Mouse (Mus musculus) thymus, adult 2 months (tissue): ENCODE measurements around the gene Sys1. TPM values are rescaled to one million over a fixed set of nuclear protein-coding genes. Genes with fewer than 3 reads are reported as not detected.
A peak's percentile ranks its signal among the peaks of the same experiment; 100 is the strongest.

Experiments used
- DNase-seq: peaks from one replicate; pipeline ENCODE4 v3.0.0; 2021
- H3K27ac ChIP-seq: fragments of 200-500 bp; 2 replicates; pipeline ENCODE4 v1.5.1; 2012; ENCODE audit warnings: low read length, control low read depth; ENCODE audit not compliant: control insufficient read depth, insufficient read depth
- H3K27me3 ChIP-seq: fragments of 200-500 bp; 2 replicates; pipeline ENCODE4 v1.6.1; 2012; ENCODE audit warnings: mild to moderate bottlenecking, low read length, moderate library complexity, mixed read lengths; ENCODE audit not compliant: control insufficient read depth, insufficient read depth
- H3K36me3 ChIP-seq: fragments of 200-500 bp; 2 replicates; pipeline ENCODE4 v1.6.1; 2012; ENCODE audit warnings: mild to moderate bottlenecking, low read length, moderate library complexity; ENCODE audit not compliant: control insufficient read depth, insufficient read depth
- H3K4me1 ChIP-seq: fragments of 200-500 bp; replicated peaks from 2 replicates; pipeline ENCODE4 v1.6.1; 2012; ENCODE audit warnings: low read length; ENCODE audit not compliant: control insufficient read depth, insufficient read depth
- H3K4me3 ChIP-seq: fragments of 200-500 bp; 2 replicates; pipeline ENCODE4 v1.5.1; 2012; ENCODE audit warnings: mild to moderate bottlenecking, low read length, control low read depth, moderate library complexity; ENCODE audit not compliant: control insufficient read depth, insufficient read depth
- CTCF ChIP-seq: fragments of 200-500 bp; IDR thresholded peaks from 2 replicates; pipeline ENCODE4 v1.5.1; 2012; ENCODE audit warnings: mild to moderate bottlenecking, control low read depth, low read length, moderate library complexity, borderline replicate concordance; ENCODE audit not compliant: control insufficient read depth, poor library complexity, insufficient read depth; ENCODE audit errors: extremely low read depth
- POLR2A ChIP-seq: fragments of 200-500 bp; IDR thresholded peaks from 2 replicates; pipeline ENCODE4 v1.6.1; 2012; ENCODE audit warnings: mild to moderate bottlenecking, low read length, control low read depth, moderate library complexity; ENCODE audit not compliant: control insufficient read depth, poor library complexity, insufficient read depth; ENCODE audit errors: extremely low read depth
- WGBS: fragments of 180-500 bp; shearing (Covaris S2); methylation state at CpG from one replicate; pipeline ENCODE4 v1.1.7; 2018; 5-methylcytosine and 5-hydroxymethylcytosine counted together
- polyA plus RNA-seq: library from polyadenylated mRNA; depleted of rRNA; stranded (reverse); fragments of >200 nt; gene quantifications from 2 replicates; pipeline ENCODE4 v1.2.3, GENCODE M21; 2012

Gene Sys1
- polyA plus RNA-seq, 1 experiment: 183 TPM

GRCm38 (mm10) chr2:164443460-164444000, 13.2 kb upstream of the Sys1 start, which contains the start of gene Sdc4:
Gene Sdc4 (minus strand): TSS chr2:164443887.
- Histone ChIP-seq H3K36me3 (no peaks in the 10 kb centered on the region), H3K4me1 (peaks cover 31% of the 10 kb centered on the region), H3K27me3 (peaks cover 6% of the 10 kb centered on the region; the same call in 1 of the 2 replicates), H3K4me3 (peak within 1 kb of the TSS; percentile 54), H3K27ac (no peak within 1 kb of the TSS)
- TF ChIP-seq POLR2A (no peak), CTCF (no peak)
- DNase-seq: no peak
- WGBS: 30% methylated on average over 18 of the region's 18 CpGs

- Histone ChIP-seq H3K36me3 (no peaks in the 10 kb centered on the region), H3K27ac (no peak overlapping the region), H3K4me3 (no peak overlapping the region), H3K27me3 (peaks cover 6% of the 10 kb centered on the region; the same call in 1 of the 2 replicates), H3K4me1 (peaks cover 31% of the 10 kb centered on the region)
- DNase-seq: no peak
- no peak for TF ChIP-seq POLR2A
- TF ChIP-seq CTCF: no peak
- 92% methylated on average over 2 of the region's 2 CpGs for WGBS
These were observed 12.1 kb upstream of the Sys1 start for GRCm38 (mm10) chr2:164444701-164445100.

GRCm38 (mm10) chr2:164445399-164446085, 11.2 kb upstream of the Sys1 start:
- no peak for TF ChIP-seq POLR2A
- TF ChIP-seq CTCF: no peak
- H3K27ac ChIP-seq: no peak overlapping the region
- H3K4me1 ChIP-seq: peaks cover 23% of the 10 kb centered on the region
- H3K4me3 ChIP-seq: no peak overlapping the region
- WGBS: 89% methylated on average over 3 of the region's 3 CpGs
- peaks cover 6% of the 10 kb centered on the region; the same call in 1 of the 2 replicates for H3K27me3 ChIP-seq
- DNase-seq: no peak
- no peaks in the 10 kb centered on the region for H3K36me3 ChIP-seq

GRCm38 (mm10) chr2:164446086-164446469, 10.7 kb upstream of the Sys1 start:
- H3K36me3 ChIP-seq: no peaks in the 10 kb centered on the region
- no peak for DNase-seq
- TF ChIP-seq CTCF (no peak), POLR2A (no peak)
- no peak overlapping the region for H3K4me3 ChIP-seq
- no peak overlapping the region for H3K27ac ChIP-seq
- WGBS: 82% methylated on average over 3 of the region's 3 CpGs
- H3K27me3 ChIP-seq: peaks cover 6% of the 10 kb centered on the region; the same call in 1 of the 2 replicates
- peaks cover 18% of the 10 kb centered on the region for H3K4me1 ChIP-seq

DNA sequence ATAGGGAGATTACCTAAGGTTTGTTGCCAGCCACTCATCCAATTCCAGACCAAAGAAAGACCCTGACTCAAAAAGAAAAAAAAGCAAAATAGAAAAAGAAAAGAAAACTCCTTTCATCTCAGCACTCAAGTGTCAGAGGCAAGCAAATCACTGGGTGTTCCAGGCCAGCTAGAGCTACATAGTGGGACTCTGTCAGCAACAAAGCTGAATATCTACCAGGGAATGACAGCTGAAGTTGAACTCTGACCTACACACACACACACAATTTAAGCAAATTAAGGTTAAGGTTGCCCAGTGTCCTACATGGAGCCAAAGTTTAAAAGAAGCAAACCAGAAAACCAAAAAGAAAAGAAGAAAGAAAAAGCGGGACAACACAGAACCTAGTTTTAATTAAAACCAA, 8.6 kb upstream of the Sys1 start:
- Histone ChIP-seq H3K36me3 (no peaks in the 10 kb centered on the region), H3K27ac (no peak overlapping the region), H3K4me1 (peaks cover 7% of the 10 kb centered on the region; the same call in 1 of the 2 replicates), H3K4me3 (no peak overlapping the region), H3K27me3 (peaks cover 6% of the 10 kb centered on the region; the same call in 1 of the 2 replicates)
- no peak for DNase-seq
- no peak for TF ChIP-seq CTCF
- TF ChIP-seq POLR2A: no peak
- WGBS: 88% methylated on average over 1 of the region's 1 CpGs

- Histone ChIP-seq H3K4me1 (0 out of 2 replicates have a peak, but pooled peaks cover 3% of the 10 kb centered on the region), H3K4me3 (no peak overlapping the region), H3K27me3 (peaks cover under 1% of the 10 kb centered on the region; the same call in 1 of the 2 replicates)
These were observed 7.8 kb upstream of the Sys1 start for GRCm38 (mm10) chr2:164448921-164449320.

More at GRCm38 (mm10) chr2:164448921-164449320, 7.8 kb upstream of the Sys1 start:
- 85% methylated on average over 5 of the region's 5 CpGs for WGBS
- TF ChIP-seq POLR2A (no peak), CTCF (no peak)
- no peaks in the 10 kb centered on the region for H3K36me3 ChIP-seq
- no peak overlapping the region for H3K27ac ChIP-seq
- DNase-seq: no peak
